Mouse (Mus musculus) colon, adult 2 months (tissue): Measurements from ENCODE around the gene Gm906. TPM values are rescaled to one million over a fixed set of nuclear protein-coding genes. Genes with fewer than 3 reads are reported as not detected.

Source experiments
- polyA plus RNA-seq: library from polyadenylated mRNA; depleted of rRNA; stranded (reverse); fragments of >200 nt; gene quantifications from 2 replicates; pipeline ENCODE4 v1.2.3, GENCODE M21; 2012; rRNA removed

Gm906 gene
- not detected in 2 replicates for polyA plus RNA-seq

GRCm38 (mm10) chr13:50250208-50250607 lies at the start of gene Gm906:
Gm906 (minus strand) TSS chr13:50250308.

Other genes starting within 250 kb of the Gm906 start
- gene Fbxw17, start 167.6 kb upstream of the Gm906 start, polyA plus RNA-seq, result 15.5 and 19.5 TPM in 2 replicates
- not detected in 2 replicates for gene Gm47429, start 193.6 kb upstream of the Gm906 start, polyA plus RNA-seq
- gene Nutm2, start 217.0 kb upstream of the Gm906 start, polyA plus RNA-seq, result not detected in 2 replicates